Mouse (Mus musculus) lung, postnatal 0 days (tissue): ENCODE measurements around the gene Crtc3.

Experiments used
- CTCF ChIP-seq: IDR thresholded peaks from 2 replicates; pipeline ENCODE4 v1.5.1; 2016; ENCODE audit warnings: antibody characterized with exemption, mild to moderate bottlenecking
- EP300 ChIP-seq: IDR thresholded peaks from 2 replicates; pipeline ENCODE4 v1.6.1; 2016; ENCODE audit warnings: antibody characterized with exemption, mild to moderate bottlenecking, control low read depth

GRCm38 (mm10) chr7:80542139-80542831 is 146.4 kb downstream of the Crtc3 start:
- TF ChIP-seq CTCF, result no peak
- TF ChIP-seq EP300, result no peak
